Mouse (Mus musculus) embryonic facial prominence, embryonic 13.5 days (tissue): ENCODE measurements around the gene Rcvrn. TPM values are rescaled to one million over a fixed set of nuclear protein-coding genes. Genes with fewer than 3 reads are reported as not detected.

Source experiments
- ATAC-seq: fragments of 200-750 bp; cut with Nextera tagmentation; 2 replicates; pipeline ENCODE4 v1.8.0; 2017; ENCODE audit warnings: low read depth; ENCODE audit not compliant: insufficient number of reproducible peaks, insufficient read depth, low FRiP score, low TSS enrichment
- H3K27ac ChIP-seq: fragments of 300-500 bp; sonication (generic); 2 replicates; pipeline ENCODE4 v1.5.1; 2015; ENCODE audit warnings: moderate library complexity, mild to moderate bottlenecking, inconsistent platforms
- H3K27me3 ChIP-seq: fragments of 300-500 bp; sonication (generic); 2 replicates; pipeline ENCODE4 v1.6.1; 2015; ENCODE audit warnings: mild to moderate bottlenecking, inconsistent platforms
- H3K36me3 ChIP-seq: fragments of 300-500 bp; sonication (generic); 2 replicates; pipeline ENCODE4 v1.6.1; 2015; ENCODE audit warnings: mild to moderate bottlenecking, inconsistent platforms
- H3K4me1 ChIP-seq: fragments of 300-500 bp; sonication (generic); 2 replicates; pipeline ENCODE4 v1.6.1; 2015; ENCODE audit warnings: inconsistent platforms
- H3K4me2 ChIP-seq: fragments of 300-500 bp; sonication (generic); 2 replicates; pipeline ENCODE4 v1.6.1; 2015; ENCODE audit warnings: moderate library complexity, mild to moderate bottlenecking, inconsistent platforms
- H3K4me3 ChIP-seq: fragments of 300-500 bp; sonication (generic); 2 replicates; pipeline ENCODE4 v1.5.1; 2015; ENCODE audit warnings: mild to moderate bottlenecking, inconsistent platforms
- H3K9ac ChIP-seq: fragments of 300-500 bp; sonication (generic); 2 replicates; pipeline ENCODE4 v1.6.1; 2015; ENCODE audit warnings: mild to moderate bottlenecking, inconsistent platforms
- H3K9me3 ChIP-seq: fragments of 300-500 bp; sonication (generic); 2 replicates; pipeline ENCODE4 v1.6.1; 2016; ENCODE audit warnings: inconsistent platforms
- WGBS: fragments of 180-500 bp; shearing (Covaris S2); methylation state at CpG from one replicate; pipeline ENCODE4 v1.1.7; 2015; ENCODE audit warnings: mixed read lengths; 5-methylcytosine and 5-hydroxymethylcytosine counted together
- polyA plus RNA-seq: library from polyadenylated mRNA; unstranded; fragments of >200 nt; fragmentation: Nextera tagmentation; extraction: Ambion mirVana; gene quantifications from 2 replicates; pipeline ENCODE4 v1.2.1, GENCODE M21; 2015

Gene Rcvrn
- polyA plus RNA-seq, 1 experiment from 2014 or later: not detected

DNA sequence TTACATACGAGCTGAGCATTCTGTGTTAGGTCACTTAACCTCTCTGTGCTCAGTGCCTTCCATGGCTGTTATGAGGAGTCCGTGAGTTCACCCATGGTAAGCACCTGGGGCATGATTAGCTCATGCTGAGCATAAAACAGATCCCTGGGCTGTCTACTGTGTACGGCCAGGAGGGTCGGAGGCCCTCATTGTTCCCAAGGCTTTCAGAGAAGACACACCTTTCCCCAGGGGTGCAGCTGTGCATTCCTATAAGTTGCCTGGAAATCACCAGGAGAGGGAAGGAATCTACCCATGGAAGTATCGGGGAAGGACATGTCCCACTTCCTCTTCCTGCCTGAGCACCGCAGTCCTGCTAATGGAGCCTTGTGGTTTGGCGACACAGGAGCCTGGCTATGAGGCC lies 38.8 kb upstream of the Rcvrn start:
- Histone ChIP-seq H3K9ac (no peak overlapping the region), H3K27ac (no peak overlapping the region), H3K36me3 (no peaks in the 10 kb centered on the region), H3K4me3 (no peak overlapping the region), H3K4me1 (peaks cover 16% of the 10 kb centered on the region), H3K27me3 (no peaks in the 10 kb centered on the region), H3K4me2 (no peak overlapping the region), H3K9me3 (no peaks in the 10 kb centered on the region)
- no peak for ATAC-seq
- WGBS: 71% methylated on average over 7 of the region's 7 CpGs

DNA sequence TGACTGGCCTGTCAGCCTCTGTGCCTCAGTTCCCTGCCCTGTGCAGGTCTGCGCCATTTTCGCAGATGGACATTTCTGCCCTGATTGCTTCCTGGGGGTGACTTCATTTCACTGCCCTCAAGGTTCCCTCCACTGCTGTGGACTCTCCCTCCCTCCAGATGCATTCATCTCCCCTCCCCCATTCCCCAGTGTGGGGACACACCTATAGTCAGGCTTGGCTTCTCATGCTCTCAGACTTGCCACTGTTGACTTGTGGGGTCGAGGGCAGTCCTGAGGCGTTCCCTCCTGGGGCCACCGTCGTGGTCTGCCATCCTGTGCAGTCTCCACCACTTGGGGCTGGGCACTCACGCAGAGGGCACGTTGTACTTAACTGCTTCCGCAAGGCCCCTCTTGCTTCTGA lies 38.3 kb upstream of the Rcvrn start:
- Histone ChIP-seq H3K9me3 (no peaks in the 10 kb centered on the region), H3K4me2 (no peak overlapping the region), H3K4me3 (no peak overlapping the region), H3K27ac (no peak overlapping the region), H3K9ac (no peak overlapping the region), H3K4me1 (peaks cover 13% of the 10 kb centered on the region), H3K27me3 (no peaks in the 10 kb centered on the region), H3K36me3 (no peaks in the 10 kb centered on the region)
- no peak for ATAC-seq
- 88% methylated on average over 9 of the region's 9 CpGs for WGBS

DNA sequence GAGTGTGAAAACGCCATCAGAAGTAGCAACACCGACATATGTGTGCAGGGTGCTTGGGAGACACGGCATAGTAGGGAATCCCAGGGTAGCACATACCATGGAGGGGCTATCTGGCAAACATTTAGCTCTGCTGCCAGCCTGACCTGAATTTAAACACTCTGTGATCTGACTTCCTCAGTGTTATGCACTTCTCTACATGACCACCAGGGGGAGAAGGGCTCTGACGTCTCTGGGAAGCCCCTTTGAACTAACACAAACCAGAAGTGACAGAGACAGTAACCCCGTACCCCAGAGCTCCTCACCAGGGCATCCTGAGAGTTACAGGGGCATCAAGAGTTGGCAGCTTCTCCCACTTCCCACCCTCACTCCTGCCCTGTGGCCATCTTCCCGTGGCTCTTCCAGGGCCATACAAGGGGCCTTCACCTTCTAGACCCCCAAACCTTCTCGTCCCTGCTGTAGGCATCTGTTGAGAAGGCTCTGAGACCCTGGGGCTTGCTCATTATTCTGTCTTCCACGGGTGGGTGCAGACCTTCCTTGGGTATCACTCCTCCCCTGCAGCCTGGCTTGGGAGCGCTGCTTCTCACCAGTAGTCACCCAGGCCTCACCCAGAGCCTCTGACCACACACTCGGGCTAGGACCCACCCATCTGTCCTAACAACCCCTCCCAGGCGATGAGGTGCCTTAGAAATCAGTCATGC lies 37.3 kb upstream of the Rcvrn start:
- WGBS: 44% methylated on average over 11 of the region's 11 CpGs
- ATAC-seq: no peak

DNA sequence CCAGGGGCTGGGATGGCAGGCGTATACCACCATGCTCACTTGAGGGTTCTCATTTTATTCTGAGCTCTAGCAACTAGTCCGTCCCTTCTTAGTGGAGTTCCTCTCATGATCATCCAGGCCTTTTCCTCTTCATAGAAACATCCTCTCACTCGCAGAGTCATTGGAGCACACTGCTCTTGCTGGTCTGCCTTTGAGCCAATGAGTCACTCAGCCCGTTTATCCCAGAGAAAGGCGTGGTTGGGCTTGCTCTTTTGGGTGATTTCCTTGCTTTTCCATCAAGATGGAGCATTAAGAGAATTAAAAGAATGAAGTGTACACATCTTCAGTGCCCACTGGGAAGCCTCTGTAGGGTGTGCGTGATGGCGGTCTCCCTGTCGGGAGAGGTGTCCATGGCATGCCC lies 33.7 kb upstream of the Rcvrn start:
- Histone ChIP-seq H3K27me3 (no peaks in the 10 kb centered on the region; the same call in 1 of the 2 replicates), H3K4me1 (no peaks in the 10 kb centered on the region), H3K4me3 (no peak overlapping the region), H3K9me3 (no peaks in the 10 kb centered on the region), H3K4me2 (no peak overlapping the region), H3K27ac (no peak overlapping the region), H3K36me3 (no peaks in the 10 kb centered on the region), H3K9ac (no peak overlapping the region)
- 88% methylated on average over 8 of the region's 8 CpGs for WGBS
- no peak for ATAC-seq

More for the DNA sequence above, 37.3 kb upstream of the Rcvrn start:
- Histone ChIP-seq H3K27ac (no peak overlapping the region), H3K36me3 (no peaks in the 10 kb centered on the region), H3K27me3 (no peaks in the 10 kb centered on the region), H3K4me3 (no peak overlapping the region), H3K4me1 (peaks cover 5% of the 10 kb centered on the region), H3K4me2 (no peak overlapping the region), H3K9ac (no peak overlapping the region), H3K9me3 (no peaks in the 10 kb centered on the region)

DNA sequence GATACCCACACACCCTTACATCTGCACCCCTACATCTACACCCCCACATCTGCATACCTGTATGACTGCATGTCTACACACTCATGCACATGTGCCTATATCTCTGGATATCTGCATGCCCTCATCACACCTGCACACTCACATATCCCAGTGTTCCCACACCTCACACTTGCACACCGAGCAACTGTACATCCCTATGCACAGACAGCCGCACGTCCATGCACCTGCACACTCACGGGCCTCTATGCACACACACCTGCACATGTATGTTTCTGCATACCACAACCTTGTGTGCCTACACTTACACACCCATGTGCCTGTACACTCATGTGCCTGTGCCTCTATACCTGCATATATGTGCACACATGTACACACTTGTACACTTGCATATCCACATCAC lies 31.7 kb upstream of the Rcvrn start:
- H3K4me1 ChIP-seq: peaks cover 8% of the 10 kb centered on the region
- H3K9me3 ChIP-seq: no peaks in the 10 kb centered on the region
- no peak overlapping the region for H3K27ac ChIP-seq
- no peaks in the 10 kb centered on the region for H3K36me3 ChIP-seq
- no peak overlapping the region for H3K9ac ChIP-seq
- ATAC-seq: no peak
- no peak overlapping the region for H3K4me2 ChIP-seq
- no peaks in the 10 kb centered on the region; the same call in 1 of the 2 replicates for H3K27me3 ChIP-seq
- WGBS: 90% methylated on average over 4 of the region's 4 CpGs
- no peak overlapping the region for H3K4me3 ChIP-seq

DNA sequence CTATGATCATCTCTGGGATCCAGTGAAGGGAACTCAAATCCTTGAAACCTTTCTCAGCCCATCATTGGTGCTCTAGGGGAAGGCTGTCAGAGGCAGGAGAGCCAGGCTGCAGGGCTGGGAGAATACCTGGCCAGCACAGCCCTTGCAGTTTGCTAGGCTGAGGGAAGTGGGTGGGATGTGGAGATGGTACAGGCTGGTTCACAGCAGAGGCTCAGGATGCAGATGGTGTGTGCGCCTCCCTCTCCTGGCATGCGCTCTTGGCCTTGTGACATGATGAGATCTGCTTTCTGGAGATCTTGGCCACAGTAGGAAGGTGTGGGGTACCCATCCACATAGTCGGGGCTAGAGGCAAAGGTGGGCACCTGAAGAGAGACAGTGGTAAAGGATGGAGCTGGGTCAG lies 30.9 kb upstream of the Rcvrn start:
- peaks cover 8% of the 10 kb centered on the region for H3K4me1 ChIP-seq
- WGBS: 83% methylated on average over 3 of the region's 3 CpGs

DNA sequence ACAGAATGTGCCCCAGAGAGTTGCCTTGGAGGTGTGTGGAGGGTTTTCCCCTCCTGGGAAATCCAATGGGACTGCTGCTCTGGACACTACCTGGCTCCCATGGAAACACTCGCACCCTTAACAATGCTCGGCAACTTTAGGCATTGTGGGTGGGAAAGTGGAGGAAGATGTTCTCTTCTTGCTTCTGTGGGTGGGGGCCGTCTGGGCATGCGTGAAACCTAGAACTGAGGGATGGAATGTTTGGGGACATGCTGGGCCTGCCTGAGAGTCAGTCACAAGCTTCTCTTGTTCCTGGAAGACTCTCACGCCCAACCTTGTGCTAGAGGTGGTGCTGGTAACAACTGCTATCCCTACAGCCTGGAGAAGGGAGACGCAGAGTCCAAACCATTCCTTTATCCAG lies 30.2 kb upstream of the Rcvrn start:
- H3K4me3 ChIP-seq: no peak overlapping the region
- no peak overlapping the region for H3K27ac ChIP-seq
- WGBS: 85% methylated on average over 6 of the region's 6 CpGs
- H3K4me1 ChIP-seq: peaks cover 8% of the 10 kb centered on the region
- no peak overlapping the region for H3K9ac ChIP-seq
- H3K9me3 ChIP-seq: no peaks in the 10 kb centered on the region
- no peaks in the 10 kb centered on the region; the same call in 1 of the 2 replicates for H3K27me3 ChIP-seq
- ATAC-seq: no peak
- no peaks in the 10 kb centered on the region for H3K36me3 ChIP-seq
- H3K4me2 ChIP-seq: no peak overlapping the region

More for the DNA sequence above, 30.9 kb upstream of the Rcvrn start:
- Histone ChIP-seq H3K9me3 (no peaks in the 10 kb centered on the region), H3K27me3 (no peaks in the 10 kb centered on the region; the same call in 1 of the 2 replicates), H3K36me3 (no peaks in the 10 kb centered on the region), H3K4me2 (no peak overlapping the region), H3K4me3 (no peak overlapping the region), H3K9ac (no peak overlapping the region), H3K27ac (no peak overlapping the region)
- ATAC-seq: no peak

DNA sequence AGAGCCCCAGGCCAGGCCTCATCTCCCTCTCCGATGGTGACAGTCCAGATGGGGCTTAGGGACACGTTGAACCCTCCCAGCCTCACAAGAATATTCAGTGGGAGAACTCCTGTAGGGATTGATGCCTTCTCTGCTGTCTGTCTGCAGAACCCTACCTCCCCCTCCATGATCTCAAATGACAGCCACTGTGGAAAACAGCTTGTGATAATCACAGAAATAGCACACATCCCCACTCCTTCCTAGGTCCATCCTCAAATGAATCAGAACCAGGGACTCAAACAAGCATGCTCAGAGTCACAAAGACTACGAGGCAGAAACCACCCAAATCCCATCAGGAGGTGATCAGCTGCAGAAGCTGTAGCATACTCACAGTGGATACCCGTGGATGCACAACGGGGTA lies 29.0 kb upstream of the Rcvrn start:
- 78% methylated on average over 5 of the region's 5 CpGs for WGBS
- Histone ChIP-seq H3K9ac (no peak overlapping the region), H3K4me1 (peaks cover 8% of the 10 kb centered on the region), H3K4me2 (no peak overlapping the region), H3K4me3 (no peak overlapping the region), H3K36me3 (no peaks in the 10 kb centered on the region), H3K27ac (no peak overlapping the region), H3K9me3 (no peaks in the 10 kb centered on the region), H3K27me3 (no peaks in the 10 kb centered on the region; the same call in 1 of the 2 replicates)
- no peak for ATAC-seq

DNA sequence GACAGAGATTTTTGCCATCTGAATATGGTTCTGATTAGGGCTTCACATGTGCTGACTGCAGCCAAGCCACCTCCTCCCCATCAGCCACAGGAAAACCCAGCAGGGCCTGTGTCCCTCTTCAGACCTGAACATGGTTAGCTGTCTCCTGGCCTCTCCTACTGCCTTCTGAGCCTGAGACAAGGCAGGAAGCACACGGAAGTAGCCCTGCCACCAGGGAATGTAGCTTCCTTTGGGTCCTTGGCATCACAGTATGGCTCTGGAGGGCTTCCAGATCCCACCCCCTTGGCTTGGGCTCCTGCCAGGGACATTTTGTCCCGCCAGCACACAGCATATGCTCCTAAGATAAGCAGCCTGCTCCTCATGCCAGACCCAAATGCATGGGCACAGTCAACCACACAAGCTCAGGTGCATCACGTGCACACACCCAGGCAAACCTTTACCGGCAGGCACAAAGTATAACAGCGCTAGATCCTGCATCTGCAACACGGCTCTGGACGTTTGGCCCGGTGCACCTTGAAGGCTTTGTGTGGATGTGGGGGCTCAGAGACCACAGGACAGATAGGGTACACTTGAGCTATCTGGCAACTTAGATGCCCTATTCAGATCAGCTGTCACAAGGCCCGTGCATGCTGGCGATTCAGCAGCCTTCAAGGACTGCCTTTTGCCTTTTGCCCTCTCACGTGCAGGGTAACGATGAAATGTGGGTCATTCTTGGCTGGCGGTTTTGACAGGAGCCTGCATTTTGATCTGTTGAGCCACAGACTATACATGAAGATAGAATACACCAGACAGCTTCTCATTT lies 27.4 kb upstream of the Rcvrn start:
- 0 out of 2 replicates have a peak overlapping the region, but pooled peaks have one; percentile 33 for H3K27ac ChIP-seq
- peaks cover 8% of the 10 kb centered on the region for H3K4me1 ChIP-seq
- H3K27me3 ChIP-seq: no peaks in the 10 kb centered on the region; the same call in 1 of the 2 replicates
- WGBS: 83% methylated on average over 13 of the region's 13 CpGs
- no peak overlapping the region for H3K4me2 ChIP-seq
- no peaks in the 10 kb centered on the region for H3K9me3 ChIP-seq
- ATAC-seq: no peak
- H3K9ac ChIP-seq: peak overlapping the region; percentile 36; the same call in 1 of the 2 replicates
- no peak overlapping the region for H3K4me3 ChIP-seq
- no peaks in the 10 kb centered on the region for H3K36me3 ChIP-seq

DNA sequence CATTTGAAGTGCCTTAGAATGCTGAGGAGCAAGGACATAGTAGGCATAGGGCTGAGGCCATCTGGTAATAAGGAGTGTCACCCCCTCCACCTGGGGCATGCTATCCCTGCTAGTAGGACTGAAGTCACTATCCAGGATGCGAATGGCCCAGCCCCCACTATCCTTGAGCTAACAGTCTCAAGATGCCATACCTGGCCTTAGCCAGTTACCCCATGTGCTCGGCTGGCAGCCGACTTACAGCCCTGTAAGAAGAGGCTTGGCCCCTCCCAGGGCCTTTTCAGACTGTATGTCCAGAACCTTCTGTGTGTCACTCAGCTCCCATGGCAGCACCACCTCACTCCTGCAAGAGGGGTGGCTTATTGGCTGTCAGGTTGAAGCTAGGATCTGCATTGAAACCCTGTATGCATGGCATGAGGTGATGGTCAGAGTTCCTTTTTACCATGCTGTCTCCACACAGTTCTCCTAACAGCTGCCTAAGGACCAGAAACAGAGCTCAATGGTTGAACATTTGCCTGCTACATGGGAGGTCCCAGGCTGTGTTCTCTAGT lies 26.6 kb upstream of the Rcvrn start:
- no peaks in the 10 kb centered on the region for H3K36me3 ChIP-seq
- WGBS: 80% methylated on average over 3 of the region's 3 CpGs
- H3K9ac ChIP-seq: no peak overlapping the region
- H3K4me2 ChIP-seq: no peak overlapping the region
- H3K27ac ChIP-seq: no peak overlapping the region
- H3K4me1 ChIP-seq: peaks cover 8% of the 10 kb centered on the region
- no peak overlapping the region for H3K4me3 ChIP-seq
- no peak for ATAC-seq
- no peaks in the 10 kb centered on the region; the same call in 1 of the 2 replicates for H3K27me3 ChIP-seq
- H3K9me3 ChIP-seq: no peaks in the 10 kb centered on the region

DNA sequence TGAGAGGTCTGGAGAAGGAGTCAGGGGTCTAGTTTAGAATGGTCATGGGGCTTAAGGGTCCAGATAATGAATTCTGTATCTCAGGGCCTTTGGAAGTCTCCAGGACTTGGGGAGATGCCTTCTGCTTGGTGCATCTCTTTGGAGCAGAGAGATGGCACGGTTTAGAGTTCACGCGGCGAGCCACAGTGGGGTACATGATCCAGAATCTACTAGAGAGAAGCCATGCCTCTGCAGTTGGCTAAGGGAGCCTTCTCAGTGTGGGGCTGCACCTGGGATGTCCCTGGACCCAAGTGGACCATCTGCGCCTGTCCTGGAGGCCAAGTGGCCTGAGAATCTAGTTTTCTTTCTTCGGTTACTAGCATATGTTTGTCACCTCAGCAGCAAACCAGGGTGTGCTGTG lies 25.1 kb upstream of the Rcvrn start:
- Histone ChIP-seq H3K4me1 (peaks cover 8% of the 10 kb centered on the region), H3K36me3 (no peaks in the 10 kb centered on the region), H3K9ac (no peak overlapping the region), H3K27me3 (no peaks in the 10 kb centered on the region; the same call in 1 of the 2 replicates), H3K4me3 (no peak overlapping the region), H3K4me2 (no peak overlapping the region), H3K9me3 (no peaks in the 10 kb centered on the region), H3K27ac (no peak overlapping the region)
- ATAC-seq: no peak
- 97% methylated on average over 6 of the region's 6 CpGs for WGBS
